Mouse (Mus musculus): ENCODE measurements around the gene Ankrd16. TPM values are rescaled to one million over a fixed set of nuclear protein-coding genes. Genes with fewer than 3 reads are reported as not detected.

The Ankrd16 gene
- 14.3 and 34.4 TPM in 2 replicates for polyA plus RNA-seq (2012; ENCODE audit: low replicate concordance)

DNA sequence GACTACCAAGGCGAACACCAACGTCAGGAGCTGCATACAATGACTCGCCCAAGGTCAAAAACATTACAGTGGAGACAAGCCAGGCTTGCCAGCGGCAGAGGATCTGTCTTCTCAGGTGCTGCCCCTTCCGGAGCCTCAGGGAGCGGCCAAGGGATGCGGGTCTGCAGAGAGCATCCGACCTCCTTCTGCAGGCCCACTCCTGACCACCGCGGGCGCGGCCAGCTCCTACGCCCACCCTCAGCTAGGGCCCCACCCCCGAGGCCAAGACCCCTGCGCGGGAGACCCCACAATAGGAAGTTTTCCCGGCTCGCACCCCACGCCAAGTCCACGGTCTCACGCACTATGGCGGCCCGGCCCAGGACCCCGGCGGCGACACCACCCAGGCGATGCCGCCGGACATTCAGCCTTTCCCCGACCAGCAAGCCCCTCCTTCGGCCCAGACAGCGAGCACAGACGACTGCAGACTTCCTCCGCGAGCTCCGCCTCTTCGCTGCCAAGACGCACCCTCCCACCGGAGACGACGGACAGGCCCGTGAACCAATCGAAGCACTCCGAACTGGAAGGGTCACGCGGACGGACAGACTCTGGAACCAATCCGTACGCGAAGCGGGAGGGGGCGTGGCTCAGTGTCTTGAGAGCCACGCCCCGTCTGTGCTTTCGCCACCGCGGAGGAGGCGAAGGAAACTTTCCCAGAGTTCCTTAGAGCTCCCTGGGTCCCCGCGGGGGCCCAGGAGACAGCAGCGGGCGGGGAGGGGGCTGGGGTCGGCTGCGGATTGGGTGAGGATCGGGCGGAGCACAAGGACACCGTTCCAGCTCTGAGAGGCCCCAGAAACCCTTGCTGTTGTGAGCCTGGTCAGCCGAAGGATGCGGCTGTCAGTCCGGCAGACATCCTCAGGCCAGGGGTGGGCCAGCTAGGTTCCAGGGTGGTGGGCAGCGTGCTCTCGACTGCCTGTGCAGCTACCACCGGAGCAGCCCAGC lies at the start of gene Ankrd16, which contains the start of gene Fbh1:
TSS of gene Ankrd16 (plus strand) at position 786 of the 978 bp plus-strand sequence.
TSS of gene Fbh1 (minus strand) at position 492 of the 978 bp plus-strand sequence.

Other genes starting within 250 kb of the Ankrd16 start
- 10.9 and 11.7 TPM in 2 replicates for gene Pfkfb3, start 223.8 kb upstream of the Ankrd16 start, polyA plus RNA-seq (2012; ENCODE audit: low replicate concordance)
- gene Rbm17, start 173.7 kb upstream of the Ankrd16 start, polyA plus RNA-seq (2012; ENCODE audit: low replicate concordance) = 42.8 and 55.9 TPM in 2 replicates
- gene Gm17490, start 151.6 kb upstream of the Ankrd16 start, polyA plus RNA-seq (2012; ENCODE audit: low replicate concordance) = not detected in 2 replicates
- gene Il2ra, start 135.1 kb upstream of the Ankrd16 start, polyA plus RNA-seq (2012; ENCODE audit: low replicate concordance) = 1.1 and 1.3 TPM in 2 replicates
- 6.4 and 12.6 TPM in 2 replicates for gene Il15ra, start 72.6 kb upstream of the Ankrd16 start, polyA plus RNA-seq (2012; ENCODE audit: low replicate concordance)
- 15.3 and 23.0 TPM in 2 replicates for gene Fbh1, start 294 bp upstream of the Ankrd16 start, polyA plus RNA-seq (2012; ENCODE audit: low replicate concordance)